Mouse (Mus musculus): ENCODE measurements around the gene Amotl1.
A peak's percentile ranks its signal among the peaks of the same experiment; 100 is the strongest.
"Not testable (repeated sequence)": the region's sequence is repeated elsewhere in the genome, so short reads cannot be mapped to it uniquely, and the experiment has no call there.

Gene Amotl1

DNA sequence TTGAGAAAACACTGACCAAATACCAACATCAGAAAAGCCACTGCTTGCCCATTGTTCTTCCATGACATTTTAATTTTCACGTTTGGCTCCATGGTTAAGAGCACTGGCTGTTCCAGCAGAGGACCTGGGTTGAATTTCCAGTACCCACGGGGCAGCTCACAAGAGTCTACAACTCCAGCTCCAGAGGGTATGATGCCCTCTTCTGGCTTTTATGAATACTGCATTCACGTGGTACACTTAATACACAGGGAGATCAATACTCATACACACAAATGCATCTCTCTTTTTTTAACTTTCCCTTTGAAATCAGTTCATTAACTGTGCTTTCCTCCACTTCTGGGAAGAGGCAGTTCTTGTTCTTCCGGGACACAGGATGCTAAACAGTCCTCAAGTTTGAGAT is 41.4 kb downstream of the Amotl1 start:
- DNase-seq (ENCODE audit: low spot score) = no peak

DNA sequence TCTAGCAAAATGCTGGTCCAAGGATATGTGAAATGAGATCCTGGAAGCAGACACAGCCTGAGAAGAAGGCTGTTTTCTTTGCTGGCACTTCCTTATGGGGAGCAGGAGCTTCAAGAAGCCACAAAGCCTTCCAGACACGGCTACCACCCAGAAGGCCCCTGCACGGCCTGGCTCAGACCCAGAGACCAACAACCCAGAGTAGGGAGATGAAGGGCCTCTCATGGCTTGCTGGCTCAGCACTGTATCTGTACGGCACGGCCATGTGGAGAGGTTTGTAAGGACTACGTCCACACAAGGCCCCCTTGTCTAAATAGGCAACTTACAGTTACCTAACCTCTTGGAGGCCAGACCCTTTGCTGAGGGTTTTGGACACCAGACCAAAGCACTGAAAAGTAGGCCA is 45.1 kb downstream of the Amotl1 start:
- DNase-seq (ENCODE audit: low spot score) = no peak

DNA sequence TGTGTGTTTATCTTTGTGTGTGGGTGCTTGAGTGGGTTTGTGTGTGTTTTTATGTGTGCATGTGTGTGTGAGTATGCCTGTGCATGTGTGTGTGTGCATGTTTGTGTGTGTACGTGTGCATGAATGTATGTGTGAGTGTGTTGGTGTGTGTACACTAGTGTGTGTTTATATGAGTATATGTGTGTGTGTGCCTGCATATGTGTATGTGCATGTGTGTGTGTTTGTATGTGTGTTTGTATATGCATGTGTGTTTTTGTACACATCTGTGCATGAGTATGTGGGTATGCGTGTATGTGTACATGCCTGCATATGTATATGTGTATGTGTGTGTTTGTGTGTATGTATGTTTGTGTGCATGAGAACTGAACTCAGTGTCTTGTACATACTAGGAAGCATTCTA is 46.7 kb downstream of the Amotl1 start:
- DNase-seq (ENCODE audit: low spot score) = no peak

DNA sequence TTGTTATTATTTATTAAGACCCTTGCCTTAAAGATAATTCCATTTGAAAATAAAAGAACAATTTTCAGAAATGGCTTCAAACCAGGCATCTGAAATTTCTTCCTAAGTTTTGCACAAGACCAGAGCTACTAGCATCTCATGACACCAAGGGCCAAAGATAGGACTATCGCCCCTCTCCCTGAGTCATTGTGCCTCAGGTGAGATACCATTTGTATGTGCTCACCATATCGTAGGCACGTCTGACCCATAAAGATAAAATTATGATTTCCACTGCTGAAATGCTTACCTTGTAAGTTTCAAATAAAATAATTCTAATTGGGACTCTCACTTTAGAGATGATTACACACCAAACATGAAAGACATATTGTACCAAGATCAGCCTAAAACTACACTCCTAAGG is 47.4 kb downstream of the Amotl1 start:
- DNase-seq (ENCODE audit: low spot score) = no peak

DNA sequence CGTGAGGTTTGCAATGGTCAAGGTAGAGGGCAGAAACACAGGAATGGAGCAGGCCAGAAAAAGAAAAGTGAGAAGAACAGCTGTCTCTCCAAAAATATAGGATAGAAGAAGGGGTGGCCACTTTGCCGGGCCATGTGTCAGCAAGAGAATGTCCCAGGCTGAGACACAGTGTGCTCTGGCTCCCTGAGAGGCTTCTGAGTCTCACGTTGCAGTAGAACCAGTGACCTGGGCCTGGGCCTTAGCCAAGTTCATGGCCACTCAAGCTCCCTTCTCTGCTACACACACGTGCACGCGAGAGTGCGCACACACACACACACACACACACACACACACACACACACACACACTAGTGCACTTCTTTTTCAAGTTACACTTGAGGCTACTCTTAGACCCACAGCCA is 48.0 kb downstream of the Amotl1 start:
- no peak for DNase-seq (ENCODE audit: low spot score)

DNA sequence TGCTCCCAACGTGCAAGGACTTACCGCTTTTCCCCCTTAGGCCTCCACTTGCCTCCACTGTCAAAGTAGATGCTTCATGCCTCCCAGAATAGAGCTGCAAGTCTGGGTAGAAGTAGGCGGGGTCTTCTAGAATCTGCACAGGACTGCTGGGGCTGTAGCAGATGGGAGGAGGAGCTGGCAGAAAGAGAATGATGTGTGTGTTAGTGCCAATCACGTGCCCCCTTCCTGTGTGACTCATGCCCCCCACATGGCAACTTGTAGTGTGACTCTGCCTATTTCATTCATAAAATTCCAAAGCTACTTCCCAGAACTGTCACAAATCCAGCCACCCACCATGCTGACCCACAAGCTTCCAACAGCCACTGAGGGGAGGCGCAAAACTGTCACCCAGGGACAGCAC is 48.4 kb downstream of the Amotl1 start:
- no peak for DNase-seq (ENCODE audit: low spot score)

DNA sequence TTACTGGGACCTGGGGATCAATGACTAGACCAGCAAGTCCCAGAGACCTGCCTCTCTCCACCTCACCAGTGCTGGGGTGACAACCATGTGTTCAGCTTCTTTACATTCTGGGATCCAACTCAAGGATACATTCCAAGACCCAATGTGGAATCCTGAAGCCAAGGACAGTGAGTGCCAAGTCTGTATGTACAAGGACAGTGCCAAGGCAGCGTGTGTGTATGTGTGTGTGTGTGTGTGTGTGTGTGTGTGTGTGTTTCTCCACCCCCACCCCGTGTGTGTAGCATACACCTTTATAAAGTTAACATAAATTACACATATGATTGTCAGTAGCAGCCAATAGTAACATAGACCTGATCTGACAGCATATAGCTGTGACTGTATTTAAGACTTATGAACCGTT is 49.0 kb downstream of the Amotl1 start:
- no peak for DNase-seq (ENCODE audit: low spot score)

DNA sequence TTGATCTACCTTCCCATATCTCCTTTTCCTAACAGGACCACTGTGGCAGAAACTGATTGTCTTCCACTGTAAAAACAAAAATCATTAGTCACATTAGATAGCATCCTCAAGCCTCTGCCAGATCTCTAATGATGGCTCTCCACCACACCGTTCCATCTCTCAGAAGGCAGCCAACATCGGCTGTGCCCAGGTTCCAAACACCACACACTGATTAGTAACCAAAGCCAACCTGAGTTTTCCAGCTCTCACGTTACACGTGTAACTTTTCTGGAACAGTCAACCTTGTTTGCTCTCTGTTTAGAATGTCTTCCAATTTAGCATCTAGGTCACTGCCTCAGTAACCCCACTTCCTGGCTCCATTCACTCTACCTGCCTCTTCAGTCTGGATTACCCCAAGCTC is 51.0 kb downstream of the Amotl1 start:
- DNase-seq (ENCODE audit: low spot score) = no peak

DNA sequence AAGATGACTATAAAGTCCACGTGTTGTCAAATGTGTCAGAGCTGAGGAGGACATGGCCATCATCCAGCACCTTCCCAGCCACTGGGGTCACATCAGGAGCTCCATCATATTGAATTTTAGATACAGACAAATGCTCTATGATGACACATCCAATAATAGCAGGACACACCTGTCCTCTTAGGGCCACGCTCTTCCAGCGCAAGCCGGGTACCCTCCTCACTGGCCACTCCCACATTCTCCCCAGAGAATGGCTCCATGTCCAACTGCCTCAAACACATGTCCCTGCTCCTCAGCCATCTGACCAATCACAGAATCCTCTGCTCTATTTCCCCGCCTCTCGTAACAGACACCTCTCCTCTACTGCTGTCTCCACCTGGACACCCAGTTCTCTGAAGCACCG is 54.2 kb downstream of the Amotl1 start:
- DNase-seq (ENCODE audit: low spot score) = no peak

DNA sequence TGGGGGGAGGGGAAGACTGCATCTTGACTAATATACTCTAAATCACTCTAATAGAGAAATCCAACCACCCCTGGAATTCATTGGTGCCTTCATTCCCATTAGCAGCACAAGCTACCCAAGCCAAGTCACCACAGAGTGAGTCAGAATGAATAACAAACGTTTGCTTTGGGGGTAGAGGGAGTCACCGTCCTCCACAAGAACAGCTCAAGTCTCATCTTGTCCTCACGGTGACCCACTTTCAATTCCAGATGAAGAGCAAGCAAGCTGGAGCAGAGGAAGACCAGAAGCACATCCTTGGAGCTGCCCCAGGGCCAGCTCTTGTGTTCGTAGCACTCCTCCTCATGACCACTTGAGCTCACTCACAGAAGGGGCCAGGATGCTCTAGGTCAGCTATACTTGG is 56.2 kb downstream of the Amotl1 start:
- DNase-seq (ENCODE audit: low spot score) = no peak

DNA sequence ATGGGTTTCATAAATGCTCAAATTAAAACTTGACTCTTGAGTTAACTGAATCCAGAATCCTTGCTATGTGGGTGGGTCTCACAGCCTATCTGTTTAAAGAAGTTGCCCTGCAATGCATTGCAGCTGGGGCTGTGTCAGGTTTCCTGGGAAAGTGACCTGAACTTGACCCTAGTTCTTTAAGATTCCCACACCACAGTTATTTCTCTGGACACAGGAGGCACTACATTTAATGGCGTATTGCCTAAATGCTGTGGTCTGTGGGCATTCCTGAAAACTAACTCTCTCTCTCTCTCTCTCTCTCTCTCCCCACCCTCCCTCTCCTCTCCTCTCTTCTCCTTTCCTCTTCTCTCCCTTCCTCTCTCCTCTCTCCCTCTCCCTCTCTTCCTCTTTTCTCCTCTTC is 59.2 kb downstream of the Amotl1 start:
- peak; percentile 27 for DNase-seq (ENCODE audit: low spot score)

DNA sequence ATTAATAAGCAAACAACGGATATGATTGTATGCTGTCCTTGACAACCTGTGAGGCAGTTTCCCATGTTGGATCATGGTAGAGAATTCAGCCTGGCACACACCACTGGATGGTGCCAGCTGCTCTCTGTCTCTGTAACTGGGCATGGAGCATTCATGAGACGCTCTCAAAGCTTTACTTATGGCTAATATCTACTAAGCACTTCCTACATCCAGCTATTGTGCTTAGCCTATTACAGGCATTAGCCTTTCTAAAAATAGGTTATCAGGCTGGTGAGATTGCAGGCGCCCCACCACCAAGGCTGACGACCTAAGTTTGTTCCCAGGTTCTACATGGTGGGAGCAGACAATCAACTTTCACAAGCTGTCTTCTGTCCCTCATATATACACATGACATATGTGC is 65.9 kb downstream of the Amotl1 start:
- DNase-seq (ENCODE audit: low spot score) = no peak

DNA sequence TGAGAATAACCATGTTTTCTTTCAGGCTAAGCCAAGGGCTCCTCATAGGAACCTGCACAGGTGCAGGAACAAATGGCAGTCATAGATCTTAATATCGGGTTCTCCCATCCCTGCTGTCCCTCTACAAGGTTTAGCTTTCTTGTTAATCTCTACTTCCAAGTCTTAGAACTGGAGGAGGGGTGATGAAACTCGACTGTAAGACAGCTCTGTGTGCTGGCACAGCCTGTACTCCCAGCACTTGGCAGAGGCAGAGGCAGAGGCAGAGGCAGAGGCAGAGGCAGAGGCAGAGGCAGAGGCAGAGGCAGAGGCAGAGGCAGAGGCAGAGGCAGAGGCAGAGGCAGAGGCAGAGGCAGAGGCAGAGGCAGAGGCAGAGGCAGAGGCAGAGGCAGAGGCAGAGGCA is 68.5 kb downstream of the Amotl1 start:
- not testable (repeated sequence) for DNase-seq (ENCODE audit: low spot score)

DNA sequence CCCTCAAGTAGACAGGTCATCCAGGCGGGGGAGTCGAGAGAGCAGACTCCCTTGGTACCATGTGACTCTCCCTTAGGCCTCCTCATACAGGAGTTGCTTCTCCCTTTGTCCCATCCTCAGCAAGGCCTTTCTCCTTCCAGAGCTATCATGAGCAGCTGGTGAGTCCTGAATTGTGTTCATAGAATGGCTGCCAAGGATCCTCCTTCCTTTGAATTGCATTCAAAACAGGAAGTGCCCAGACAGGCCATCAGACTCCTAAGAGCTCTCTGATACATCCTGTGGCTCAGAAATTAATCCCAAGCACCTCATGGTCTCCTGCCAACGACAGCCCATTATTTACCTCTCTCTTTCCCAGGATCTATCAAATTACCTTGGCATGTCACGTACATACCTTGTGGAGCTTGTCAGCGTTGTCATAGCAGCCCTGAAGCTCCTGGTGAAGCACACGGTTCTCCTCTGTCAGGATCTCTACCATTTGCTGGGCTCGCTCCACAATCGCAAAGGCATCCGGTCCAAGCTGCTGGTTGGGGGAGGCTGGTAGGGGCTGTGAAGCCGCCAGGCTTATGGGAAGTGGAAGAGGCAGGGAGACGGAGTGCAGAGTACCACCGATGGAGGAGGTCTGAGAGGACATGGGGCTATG is 70.0 kb downstream of the Amotl1 start:
- DNase-seq (ENCODE audit: low spot score) = no peak

DNA sequence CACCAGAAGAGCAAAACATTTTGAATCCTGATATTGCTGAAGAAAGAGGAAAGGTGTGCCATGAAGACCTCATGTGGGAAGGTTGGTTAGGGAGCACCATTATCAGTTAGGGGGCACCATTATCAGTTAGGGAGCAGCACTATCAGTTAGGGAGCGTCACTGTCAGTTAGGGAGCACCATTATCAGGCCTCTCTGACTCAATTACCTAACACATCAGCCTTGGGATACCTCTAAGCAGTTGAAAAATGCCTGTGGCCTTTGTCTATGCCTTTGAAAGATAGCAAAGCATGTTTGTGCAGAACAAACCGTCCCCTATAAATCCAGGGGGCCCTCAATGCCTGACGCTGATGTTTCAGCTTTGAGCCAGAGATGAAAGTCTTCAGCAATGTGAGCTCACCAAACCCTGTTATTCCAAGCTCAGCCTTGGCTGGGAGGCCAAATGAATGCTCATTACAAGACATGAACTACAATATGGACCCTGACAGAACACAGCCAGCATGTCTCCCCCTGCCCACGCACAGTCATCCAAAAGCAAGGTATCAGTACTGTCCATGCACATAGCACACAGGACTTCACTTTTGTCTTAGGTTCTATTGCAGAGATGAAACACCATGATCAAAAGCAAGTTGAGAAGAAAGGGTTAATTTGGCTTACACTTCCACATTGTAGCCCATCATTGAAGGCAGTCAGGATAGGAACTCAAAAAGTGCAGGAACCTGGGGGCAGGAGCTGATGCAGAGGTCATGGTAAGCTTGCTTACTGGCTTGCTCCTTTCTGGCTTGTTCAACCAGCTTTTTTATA is 75.5 kb downstream of the Amotl1 start:
- DNase-seq (ENCODE audit: low spot score) = no peak

DNA sequence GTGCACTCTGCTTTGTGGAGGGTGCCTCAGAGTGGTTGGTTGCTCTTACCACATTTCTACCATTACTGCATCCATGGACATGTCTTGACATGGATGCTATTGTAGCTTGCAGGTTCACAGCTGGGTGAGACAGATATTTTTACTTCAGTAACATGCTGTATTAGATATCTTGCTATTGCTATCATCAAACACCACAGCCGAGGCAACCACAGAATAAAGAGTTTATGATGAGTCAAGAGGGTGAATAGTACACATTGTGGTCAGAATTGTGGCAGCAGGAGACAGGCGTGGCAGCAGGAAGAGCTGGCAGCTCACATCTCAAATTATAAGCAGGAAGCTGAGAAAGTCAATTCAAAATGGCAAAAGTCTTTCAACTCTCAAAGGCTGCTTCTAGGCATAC is 76.4 kb downstream of the Amotl1 start:
- no peak for DNase-seq (ENCODE audit: low spot score)

DNA sequence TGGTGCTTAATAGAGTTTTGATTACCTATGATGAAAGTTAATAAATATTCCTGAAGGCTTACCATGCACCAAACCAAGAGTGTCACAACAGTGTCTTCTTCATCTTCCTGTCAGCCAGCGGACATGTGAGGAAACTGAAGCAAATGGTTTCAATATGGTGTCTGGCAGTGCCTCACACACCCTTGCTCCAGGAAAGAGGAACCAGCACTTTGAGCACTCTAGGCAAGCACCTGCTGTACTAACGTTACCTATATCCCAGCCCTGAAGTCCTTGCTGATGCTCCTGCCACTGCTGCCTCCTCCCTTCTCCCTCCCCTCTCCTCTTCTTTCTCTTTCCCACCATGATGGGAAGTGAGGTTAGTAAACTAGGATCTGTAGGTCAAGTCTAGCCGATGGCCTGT is 80.4 kb downstream of the Amotl1 start:
- no peak for DNase-seq (ENCODE audit: low spot score)

DNA sequence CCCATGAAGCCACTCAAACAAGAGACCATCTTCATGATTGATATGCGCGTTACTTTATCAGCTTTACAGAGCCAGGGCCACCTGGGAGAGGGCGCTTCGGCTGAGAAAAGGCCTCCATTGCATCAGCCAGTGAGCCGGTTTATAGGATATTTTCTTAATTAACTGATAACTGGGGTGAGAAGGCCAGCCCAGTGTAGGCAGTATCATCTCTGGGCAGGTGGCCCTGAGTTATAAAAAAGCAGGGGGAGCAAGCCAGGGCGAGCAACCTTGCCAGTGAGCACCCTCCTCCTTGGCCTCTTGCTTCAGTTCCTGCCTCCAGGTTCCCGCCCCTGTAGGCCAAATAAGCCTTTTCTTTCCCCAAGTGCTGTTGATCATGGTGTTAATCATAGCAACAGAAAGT is 81.5 kb downstream of the Amotl1 start:
- DNase-seq (ENCODE audit: low spot score) = no peak

DNA sequence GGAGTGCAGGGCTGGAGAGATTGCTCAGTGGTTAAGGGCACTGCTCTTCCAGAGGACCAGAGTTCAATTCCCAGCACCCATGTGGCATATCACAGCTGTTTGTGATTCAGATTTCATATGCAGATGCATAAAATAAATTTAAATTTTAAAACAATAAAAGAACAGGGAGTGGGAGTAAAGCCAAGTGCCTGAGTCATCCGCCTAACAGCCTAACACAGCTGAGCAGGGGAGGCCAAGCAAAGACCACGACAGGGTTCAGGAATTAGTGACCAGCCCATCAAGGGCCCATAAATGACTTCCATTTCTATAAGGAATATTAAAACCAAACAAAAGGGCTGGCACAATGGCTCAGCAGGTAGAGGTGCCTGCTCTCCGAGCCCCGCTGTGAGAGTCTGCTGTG is 84.3 kb downstream of the Amotl1 start:
- DNase-seq (ENCODE audit: low spot score) = no peak

DNA sequence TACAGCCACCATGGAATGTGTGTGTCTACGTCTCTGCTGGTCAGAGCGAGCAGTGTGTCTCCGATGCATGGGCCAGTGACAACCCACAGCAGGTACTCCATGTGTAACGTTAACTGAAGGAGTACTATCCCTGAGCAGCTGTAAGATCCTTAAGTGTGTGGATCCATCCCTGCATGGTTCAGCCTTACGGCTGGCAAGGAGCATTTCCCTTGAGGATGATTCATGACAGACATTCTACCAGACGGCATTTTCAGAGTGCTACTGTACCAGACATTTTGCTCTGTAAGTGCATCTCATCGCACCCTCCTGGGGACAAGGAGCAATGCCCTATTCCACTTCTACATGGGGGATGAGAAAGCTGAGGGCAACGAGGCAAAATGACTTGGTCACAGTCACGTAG is 84.9 kb downstream of the Amotl1 start:
- no peak for DNase-seq (ENCODE audit: low spot score)

DNA sequence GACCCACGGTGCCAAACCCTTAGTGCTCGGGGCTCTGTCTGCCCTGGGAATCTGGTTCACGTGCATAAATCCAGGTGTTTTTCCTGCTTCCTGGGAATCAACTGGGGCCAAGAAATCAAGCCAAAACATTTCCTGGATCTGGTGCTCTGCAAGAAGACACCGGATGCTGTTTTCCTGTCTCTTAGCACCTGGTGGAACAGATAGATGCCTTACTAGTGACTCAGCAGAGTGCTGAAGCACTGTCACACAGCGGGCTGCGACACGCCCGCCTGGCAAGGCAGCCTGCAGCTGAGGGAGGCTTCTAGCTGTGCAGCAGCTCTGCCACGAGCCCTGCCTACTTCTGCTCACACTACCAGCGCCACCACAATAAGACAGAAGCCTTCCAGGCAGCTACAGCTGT is 85.4 kb downstream of the Amotl1 start:
- no peak for DNase-seq (ENCODE audit: low spot score)

DNA sequence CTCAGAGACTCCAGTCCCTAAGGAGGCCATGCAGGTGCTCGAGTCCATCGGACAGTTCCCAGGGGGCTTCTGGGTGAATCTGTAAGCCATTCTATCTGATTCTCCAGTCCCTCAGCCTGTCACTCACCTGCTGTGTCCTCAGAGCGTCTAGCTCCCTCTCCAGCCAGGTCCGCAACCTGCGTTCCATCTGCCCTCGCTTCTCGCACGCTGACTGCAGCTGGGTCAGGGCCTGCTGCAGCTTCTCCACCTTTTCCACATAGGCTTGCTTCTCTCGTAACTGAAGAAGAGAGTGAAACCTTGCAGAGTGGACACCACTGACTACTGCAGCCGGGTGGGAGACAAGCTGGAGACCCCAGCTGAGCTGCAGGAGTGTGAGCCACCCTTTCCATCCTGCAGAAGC is 86.5 kb downstream of the Amotl1 start:
- no peak for DNase-seq (ENCODE audit: low spot score)

DNA sequence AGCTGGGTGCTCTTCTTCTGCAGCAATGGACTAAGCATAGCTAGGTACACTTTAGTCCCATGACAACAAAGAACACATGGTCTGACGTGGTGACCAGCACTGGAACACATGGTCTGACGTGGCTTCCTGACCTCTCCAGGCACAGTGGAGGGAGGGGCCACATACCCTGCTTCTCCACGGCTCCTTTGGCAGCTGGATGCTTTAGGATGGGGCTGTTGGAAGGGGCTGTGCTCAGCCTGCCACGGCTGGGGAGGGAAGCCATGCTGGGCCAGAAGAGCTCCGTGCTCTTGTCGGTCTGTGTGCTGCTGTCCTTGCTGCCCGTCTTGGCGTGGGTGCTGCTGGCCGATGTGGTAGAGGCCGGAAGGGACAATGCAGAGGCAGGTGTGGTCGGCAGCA is 96.5 kb downstream of the Amotl1 start:
- DNase-seq (ENCODE audit: low spot score) = no peak
